Mouse (Mus musculus) hindbrain, embryonic 11.5 days (tissue): ENCODE data around the gene Gmnn. TPM values are rescaled to one million over a fixed set of nuclear protein-coding genes. Genes with fewer than 3 reads are reported as not detected.

ENCODE experiments used
- ATAC-seq: fragments of 200-750 bp; cut with Nextera tagmentation; 2 replicates; pipeline ENCODE4 v1.8.0; 2017; ENCODE audit warnings: mild to moderate bottlenecking, moderate TSS enrichment, moderate library complexity; ENCODE audit not compliant: low FRiP score
- DNase-seq: peaks from one replicate; pipeline ENCODE4 v3.0.0-alpha.2; 2015; ENCODE audit warnings: low spot score
- H3K27ac ChIP-seq: fragments of 300-500 bp; sonication (generic); 2 replicates; pipeline ENCODE4 v1.5.1; 2014; ENCODE audit warnings: mild to moderate bottlenecking, low read depth, low read length
- H3K27me3 ChIP-seq: fragments of 300-500 bp; sonication (generic); 2 replicates; pipeline ENCODE4 v1.6.1; 2014; ENCODE audit warnings: mild to moderate bottlenecking, low read length, moderate library complexity, mixed read lengths; ENCODE audit not compliant: control insufficient read depth, insufficient read depth
- H3K36me3 ChIP-seq: fragments of 300-500 bp; sonication (generic); 2 replicates; pipeline ENCODE4 v1.6.1; 2014; ENCODE audit warnings: mild to moderate bottlenecking, low read length, moderate library complexity, mixed read lengths; ENCODE audit not compliant: control insufficient read depth, insufficient read depth
- H3K4me1 ChIP-seq: fragments of 300-500 bp; sonication (generic); replicated peaks from 2 replicates; pipeline ENCODE4 v1.6.1; 2014; ENCODE audit warnings: low read length, mixed read lengths; ENCODE audit not compliant: control insufficient read depth, insufficient read depth
- H3K4me2 ChIP-seq: fragments of 300-500 bp; sonication (generic); replicated peaks from 2 replicates; pipeline ENCODE4 v1.6.1; 2014; ENCODE audit warnings: mild to moderate bottlenecking, low read depth, low read length
- H3K4me3 ChIP-seq: fragments of 300-500 bp; sonication (generic); 2 replicates; pipeline ENCODE4 v1.5.1; 2014; ENCODE audit warnings: low read depth, low read length
- H3K9ac ChIP-seq: fragments of 300-500 bp; sonication (generic); 2 replicates; pipeline ENCODE4 v1.6.1; 2014; ENCODE audit warnings: low read depth, low read length
- H3K9me3 ChIP-seq: fragments of 300-500 bp; sonication (generic); 2 replicates; pipeline ENCODE4 v1.6.1; 2016; ENCODE audit warnings: low read length; ENCODE audit not compliant: control insufficient read depth
- WGBS: fragments of 180-500 bp; shearing (Covaris S2); extraction: QIAGEN DNeasy Blood & Tissue Kit; methylation state at CpG from one replicate; pipeline ENCODE4 v1.1.7; 2014; 5-methylcytosine and 5-hydroxymethylcytosine counted together
- polyA plus RNA-seq: library from polyadenylated mRNA; unstranded; fragments of >200 nt; fragmentation: Nextera tagmentation; extraction: Ambion mirVana; gene quantifications from 2 replicates; pipeline ENCODE4 v1.2.1, GENCODE M21; 2014

Gene Gmnn
- polyA plus RNA-seq, 1 experiment from 2014 or later: 128 TPM

GRCm38 (mm10) chr13:24756756-24757155, 5.0 kb downstream of the Gmnn start:
- Histone ChIP-seq H3K9ac (no peak overlapping the region), H3K4me1 (no peaks in the 10 kb centered on the region), H3K27ac (no peak overlapping the region), H3K4me3 (no peak overlapping the region), H3K27me3 (no peaks in the 10 kb centered on the region), H3K4me2 (no peak overlapping the region), H3K36me3 (0 out of 2 replicates have a peak, but pooled peaks cover 2% of the 10 kb centered on the region), H3K9me3 (no peaks in the 10 kb centered on the region)
- DNase-seq (no peak), ATAC-seq (no peak)
- 92% methylated on average over 3 of the region's 3 CpGs for WGBS

GRCm38 (mm10) chr13:24751396-24751795, 10.3 kb downstream of the Gmnn start:
- H3K36me3 ChIP-seq: 0 out of 2 replicates have a peak, but pooled peaks cover 2% of the 10 kb centered on the region
- H3K4me2 ChIP-seq: no peak overlapping the region
- no peaks in the 10 kb centered on the region for H3K4me1 ChIP-seq
- WGBS: 92% methylated on average over 8 of the region's 8 CpGs
- ATAC-seq (no peak), DNase-seq (no peak)
- H3K9ac ChIP-seq: no peak overlapping the region
- no peak overlapping the region for H3K4me3 ChIP-seq
- H3K27me3 ChIP-seq: no peaks in the 10 kb centered on the region
- no peak overlapping the region for H3K27ac ChIP-seq
- no peaks in the 10 kb centered on the region for H3K9me3 ChIP-seq

GRCm38 (mm10) chr13:24750807-24751206, 10.9 kb downstream of the Gmnn start:
- Histone ChIP-seq H3K27me3 (no peaks in the 10 kb centered on the region), H3K36me3 (0 out of 2 replicates have a peak, but pooled peaks cover 2% of the 10 kb centered on the region), H3K9me3 (no peaks in the 10 kb centered on the region), H3K4me2 (no peak overlapping the region), H3K4me1 (no peaks in the 10 kb centered on the region), H3K27ac (no peak overlapping the region), H3K9ac (no peak overlapping the region), H3K4me3 (no peak overlapping the region)
- ATAC-seq: no peak
- no peak for DNase-seq
- WGBS: 93% methylated on average over 8 of the region's 8 CpGs

- no peak for ATAC-seq
- Histone ChIP-seq H3K27me3 (no peaks in the 10 kb centered on the region), H3K9ac (no peak overlapping the region), H3K36me3 (no peaks in the 10 kb centered on the region), H3K27ac (no peak overlapping the region), H3K9me3 (no peaks in the 10 kb centered on the region), H3K4me2 (no peak overlapping the region), H3K4me1 (no peaks in the 10 kb centered on the region), H3K4me3 (no peak overlapping the region)
- DNase-seq: no peak
- 95% methylated on average over 3 of the region's 3 CpGs for WGBS
Measured at GRCm38 (mm10) chr13:24747823-24748222, 13.9 kb downstream of the Gmnn start.

- ATAC-seq: no peak
- Histone ChIP-seq H3K4me3 (no peak within 1 kb of the TSS), H3K36me3 (no peaks in the 10 kb centered on the region), H3K27ac (no peak within 1 kb of the TSS), H3K9me3 (no peaks in the 10 kb centered on the region), H3K27me3 (no peaks in the 10 kb centered on the region), H3K9ac (no peak within 1 kb of the TSS), H3K4me2 (no peak within 1 kb of the TSS), H3K4me1 (no peaks in the 10 kb centered on the region)
- 88% methylated on average over 10 of the region's 10 CpGs for WGBS
- DNase-seq: no peak
Measured at GRCm38 (mm10) chr13:24741028-24741427, 20.7 kb downstream of the Gmnn start, which contains the start of gene Armh2. Gene Armh2 (plus strand): TSS chr13:24741232.

- ATAC-seq: no peak
- Histone ChIP-seq H3K9ac (no peak overlapping the region), H3K4me3 (no peak overlapping the region), H3K4me2 (no peak overlapping the region), H3K36me3 (no peaks in the 10 kb centered on the region), H3K27me3 (no peaks in the 10 kb centered on the region), H3K4me1 (no peaks in the 10 kb centered on the region), H3K27ac (no peak overlapping the region), H3K9me3 (no peaks in the 10 kb centered on the region)
- 89% methylated on average over 6 of the region's 6 CpGs for WGBS
- DNase-seq: no peak
Measured at GRCm38 (mm10) chr13:24735608-24736131, 26.1 kb downstream of the Gmnn start.

- 92% methylated on average over 5 of the region's 5 CpGs for WGBS
- no peaks in the 10 kb centered on the region for H3K27me3 ChIP-seq
- DNase-seq: no peak
Measured at GRCm38 (mm10) chr13:24734502-24734901, 27.2 kb downstream of the Gmnn start.

GRCm38 (mm10) chr13:24729128-24729527, 32.6 kb downstream of the Gmnn start:
- H3K4me1 ChIP-seq: no peaks in the 10 kb centered on the region
- H3K9me3 ChIP-seq: no peaks in the 10 kb centered on the region
- DNase-seq (no peak), ATAC-seq (no peak)
- H3K36me3 ChIP-seq: no peaks in the 10 kb centered on the region
- WGBS: 89% methylated on average over 5 of the region's 5 CpGs
- no peak overlapping the region for H3K4me2 ChIP-seq
- no peak overlapping the region for H3K9ac ChIP-seq
- no peak overlapping the region for H3K4me3 ChIP-seq
- H3K27ac ChIP-seq: no peak overlapping the region
- no peaks in the 10 kb centered on the region for H3K27me3 ChIP-seq

More at GRCm38 (mm10) chr13:24734502-24734901, 27.2 kb downstream of the Gmnn start:
- no peaks in the 10 kb centered on the region for H3K4me1 ChIP-seq
- H3K4me2 ChIP-seq: no peak overlapping the region
- no peak overlapping the region for H3K9ac ChIP-seq
- H3K9me3 ChIP-seq: no peaks in the 10 kb centered on the region
- no peaks in the 10 kb centered on the region for H3K36me3 ChIP-seq
- H3K4me3 ChIP-seq: no peak overlapping the region
- ATAC-seq: no peak
- H3K27ac ChIP-seq: no peak overlapping the region

GRCm38 (mm10) chr13:24724395-24724759, 37.3 kb downstream of the Gmnn start:
- Histone ChIP-seq H3K36me3 (no peaks in the 10 kb centered on the region), H3K9ac (no peak overlapping the region), H3K4me3 (no peak overlapping the region), H3K27me3 (no peaks in the 10 kb centered on the region), H3K4me2 (no peak overlapping the region), H3K9me3 (no peaks in the 10 kb centered on the region), H3K27ac (no peak overlapping the region), H3K4me1 (no peaks in the 10 kb centered on the region)
- ATAC-seq: no peak
- WGBS: 44% methylated on average over 4 of the region's 4 CpGs
- no peak for DNase-seq
